Mouse (Mus musculus) adrenal gland, postnatal 4 days (tissue): ENCODE data around the gene Eps15. TPM values are rescaled to one million over a fixed set of nuclear protein-coding genes. Genes with fewer than 3 reads are reported as not detected.
"Not testable (repeated sequence)": the region's sequence is repeated elsewhere in the genome, so short reads cannot be mapped to it uniquely, and the experiment has no call there.

Source experiments
- DNase-seq, 2 experiments: peaks; one replicate each; pipeline ENCODE4 v3.0.0; 2021 to 2022; ENCODE audit warnings: low spot score in 2 of 2, mixed read lengths in 2 of 2
- total RNA-seq, 2 experiments: library from RNA; stranded (reverse); gene quantifications; 2 replicates each; pipeline ENCODE4 v1.2.3; 2021

Gene Eps15
- total RNA-seq, 2 experiments from 2014 or later: 71.2 to 79.8 TPM

GRCm38 (mm10) chr4:109394314-109395074, 114.4 kb downstream of the Eps15 start:
- DNase-seq: no peak

GRCm38 (mm10) chr4:109400366-109400980, 120.4 kb downstream of the Eps15 start:
- no peak for DNase-seq

GRCm38 (mm10) chr4:109401176-109401689, 121.2 kb downstream of the Eps15 start:
- DNase-seq: no peak

- not testable (repeated sequence) for DNase-seq
Observed at GRCm38 (mm10) chr4:109404908-109405307, 124.8 kb downstream of the Eps15 start.

GRCm38 (mm10) chr4:109405415-109405814, 125.3 kb downstream of the Eps15 start:
- no peak for DNase-seq

GRCm38 (mm10) chr4:109406054-109406485, 126.0 kb downstream of the Eps15 start:
- peak; percentile 13 to 55 for DNase-seq

GRCm38 (mm10) chr4:109406486-109407175, 126.6 kb downstream of the Eps15 start, which contains the start of gene Ttc39a:
TSS of gene Ttc39a (plus strand) at chr4:109406623.
- DNase-seq: peak; percentile 24 to 33

- DNase-seq: no peak
Observed at GRCm38 (mm10) chr4:109407176-109407520, 127.1 kb downstream of the Eps15 start.

- DNase-seq: no peak
Observed at GRCm38 (mm10) chr4:109407701-109408485, 127.8 kb downstream of the Eps15 start.

- DNase-seq: no peak
Observed at GRCm38 (mm10) chr4:109410681-109411376, 130.8 kb downstream of the Eps15 start.

GRCm38 (mm10) chr4:109411377-109411967, 131.4 kb downstream of the Eps15 start:
- no peak for DNase-seq

GRCm38 (mm10) chr4:109412233-109412632, 132.2 kb downstream of the Eps15 start:
- DNase-seq: no peak

GRCm38 (mm10) chr4:109417998-109418397, 137.9 kb downstream of the Eps15 start:
- DNase-seq: no peak

- no peak for DNase-seq
Observed at GRCm38 (mm10) chr4:109419017-109419416, 138.9 kb downstream of the Eps15 start.

GRCm38 (mm10) chr4:109419563-109419962, 139.5 kb downstream of the Eps15 start:
- no peak for DNase-seq

GRCm38 (mm10) chr4:109420138-109420795, 140.2 kb downstream of the Eps15 start:
- no peak for DNase-seq

- DNase-seq: no peak
Observed at GRCm38 (mm10) chr4:109421608-109422007, 141.5 kb downstream of the Eps15 start.

- no peak for DNase-seq
Observed at GRCm38 (mm10) chr4:109422436-109422835, 142.4 kb downstream of the Eps15 start.

- no peak for DNase-seq
Observed at GRCm38 (mm10) chr4:109423438-109423837, 143.4 kb downstream of the Eps15 start.
